ENCODE assay signal across 15 mouse cellular contexts in genomic region chr13:101632771-101633170, GRCm38 (mm10).
DNase-seq lines count a peak whose midpoint lies in the region; ATAC-seq and TF ChIP-seq lines count a peak whose summit lies in the region.
"Had no signal": no experiment of that assay in that cellular context is flagged by ENCODE, and none has a peak within 500 bp of the region (broad histone marks: within the 10 kb centered on the region; RNA-seq: fewer than 3 reads in every experiment).

No protein-coding gene starts in this region.

- no peak for TF ChIP-seq EP300 in heart, adult 2 months (IDR thresholded peaks at IDR 0.05; ENCODE audit: insufficient read depth, low read depth, low read length)

- intact Hi-C loops in left cerebral cortex, postnatal 10 days (cut with DNase I) = no loop called here
- intact Hi-C loops in heart, adult 2 months (cut with DNase I) = no loop called here

- peak; percentile 9 to 28 for DNase-seq in left cerebral cortex, adult 18-20 months (ENCODE audit: low spot score in 2 of 2)
- DNase-seq in left cerebral cortex, postnatal 10 days (ENCODE audit: extremely low spot score in 1 of 2, low spot score in 2 of 2) = no peak
- peak; percentile 30 for DNase-seq in CD4-positive helper T cell, adult 2 months (ENCODE audit: low read depth, low spot score)
- DNase-seq in NIH3T3 (ENCODE audit: low read depth) = peak; percentile 28
- peak; percentile 48 for DNase-seq in fibroblast of lung, adult 2 months (ENCODE audit: low read depth)
- DNase-seq in heart, adult 2 months = no peak
- DNase-seq in embryonic facial prominence, embryonic 10.5 days (ENCODE audit: low spot score) = no peak
- DNase-seq: embryo, embryonic 11 days; heart, adult 18-20 months; kidney, postnatal 10 days; lung, postnatal 4 days had no signal

- TF ChIP-seq CTCF in heart, adult 2 months (IDR thresholded peaks at IDR 0.05) = no peak

- ATAC-seq in midbrain, embryonic 16.5 days = no peak
- ATAC-seq: intestine, embryonic 15.5 days; liver, embryonic 12.5 days had no signal

- H3K27me3 ChIP-seq in midbrain, embryonic 16.5 days (ENCODE audit: control insufficient read depth, insufficient read depth, low read depth, low read length) = no peaks in the 10 kb centered on the region
- no peaks in the 10 kb centered on the region for H3K27me3 ChIP-seq in heart, adult 2 months (ENCODE audit: control insufficient read depth, insufficient read depth, low read length)
- no peaks in the 10 kb centered on the region for H3K27me3 ChIP-seq in embryonic facial prominence, embryonic 10.5 days (replicated peaks; ENCODE audit: low read depth, poor library complexity, severe bottlenecking)
- H3K27me3 ChIP-seq: intestine, embryonic 15.5 days had no signal

- H3K9ac ChIP-seq in midbrain, embryonic 16.5 days (ENCODE audit: low read depth, low read length) = no peak overlapping the region
- no peak overlapping the region for H3K9ac ChIP-seq in heart, adult 2 months (ENCODE audit: low read depth, low read length)
- H3K9ac ChIP-seq: intestine, embryonic 15.5 days; liver, embryonic 12.5 days had no signal

- WGBS in midbrain, embryonic 16.5 days = 74% methylated on average over 4 of the region's 4 CpGs
- WGBS in heart, adult 2 months = 47% methylated on average over 4 of the region's 4 CpGs
- 75% methylated on average over 4 of the region's 4 CpGs for WGBS in embryonic facial prominence, embryonic 10.5 days

- H3K27ac ChIP-seq in midbrain, embryonic 16.5 days (ENCODE audit: low read length) = no peak overlapping the region
- H3K27ac ChIP-seq in heart, adult 2 months = no peak overlapping the region
- H3K27ac ChIP-seq in embryonic facial prominence, embryonic 10.5 days (replicated peaks) = no peak overlapping the region
- H3K27ac ChIP-seq: intestine, embryonic 15.5 days; liver, embryonic 12.5 days had no signal

- H3K79me2 ChIP-seq in heart, adult 2 months (replicated peaks; ENCODE audit: control insufficient read depth, insufficient read depth, low read length) = no peaks in the 10 kb centered on the region

- H3K4me3 ChIP-seq in midbrain, embryonic 16.5 days (ENCODE audit: low read depth, low read length) = no peak overlapping the region
- H3K4me3 ChIP-seq in heart, adult 2 months = no peak overlapping the region
- H3K4me3 ChIP-seq in embryonic facial prominence, embryonic 10.5 days = no peak overlapping the region
- H3K4me3 ChIP-seq: erythroblast, embryonic 14.5 days; intestine, embryonic 15.5 days; liver, embryonic 12.5 days had no signal

- no peak for TF ChIP-seq POLR2A in heart, adult 2 months (IDR thresholded peaks at IDR 0.05; ENCODE audit: insufficient read depth, low read depth, low read length)

- no peak overlapping the region for H3K4me2 ChIP-seq in midbrain, embryonic 16.5 days (ENCODE audit: low read length)
- H3K4me2 ChIP-seq: intestine, embryonic 15.5 days; liver, embryonic 12.5 days had no signal

- H3K9me3 ChIP-seq in midbrain, embryonic 16.5 days (replicated peaks; ENCODE audit: control insufficient read depth, low read length, poor library complexity, severe bottlenecking) = no peaks in the 10 kb centered on the region
- no peaks in the 10 kb centered on the region for H3K9me3 ChIP-seq in embryonic facial prominence, embryonic 10.5 days
- H3K9me3 ChIP-seq: intestine, embryonic 15.5 days; liver, embryonic 12.5 days had no signal

- H3K36me3 ChIP-seq in midbrain, embryonic 16.5 days (ENCODE audit: control insufficient read depth, insufficient read depth, low read length) = no peaks in the 10 kb centered on the region
- H3K36me3 ChIP-seq in heart, adult 2 months (ENCODE audit: control insufficient read depth, insufficient read depth, low read length) = no peaks in the 10 kb centered on the region
- no peaks in the 10 kb centered on the region for H3K36me3 ChIP-seq in embryonic facial prominence, embryonic 10.5 days (replicated peaks)
- H3K36me3 ChIP-seq: intestine, embryonic 15.5 days; liver, embryonic 12.5 days had no signal

- H3K4me1 ChIP-seq in midbrain, embryonic 16.5 days (ENCODE audit: control insufficient read depth, insufficient read depth, low read length) = no peaks in the 10 kb centered on the region
- no peaks in the 10 kb centered on the region; the same call in 1 of the 2 replicates for H3K4me1 ChIP-seq in heart, adult 2 months (ENCODE audit: control insufficient read depth, insufficient read depth, low read length)
- H3K4me1 ChIP-seq in embryonic facial prominence, embryonic 10.5 days = no peaks in the 10 kb centered on the region
- H3K4me1 ChIP-seq: intestine, embryonic 15.5 days had no signal

Comparison
In these comparisons a context has a peak if more than half of its experiments do, and no peak if none do; other contexts are left out.
1. DNase-seq: peak in left cerebral cortex, adult 18-20 months (2 of 2), CD4-positive helper T cell, adult 2 months (single experiment), NIH3T3 (single experiment) and fibroblast of lung, adult 2 months (single experiment); none in left cerebral cortex, postnatal 10 days (0 of 2), heart, adult 2 months (0 of 2) and embryonic facial prominence, embryonic 10.5 days (single experiment).